Mouse (Mus musculus) v-Abl transformed pro-B cells (cell line): ENCODE results near the gene Fbxw7.

Experiments used
- in situ Hi-C, 2 experiments: fragments of 400-800 bp; cut with MboI; formaldehyde crosslinking; loops; one replicate each; pipeline ENCODE4 v1.15.1; 2025; ENCODE audit not compliant: unreplicated experiment in 2 of 2

The Fbxw7 gene

DNA sequence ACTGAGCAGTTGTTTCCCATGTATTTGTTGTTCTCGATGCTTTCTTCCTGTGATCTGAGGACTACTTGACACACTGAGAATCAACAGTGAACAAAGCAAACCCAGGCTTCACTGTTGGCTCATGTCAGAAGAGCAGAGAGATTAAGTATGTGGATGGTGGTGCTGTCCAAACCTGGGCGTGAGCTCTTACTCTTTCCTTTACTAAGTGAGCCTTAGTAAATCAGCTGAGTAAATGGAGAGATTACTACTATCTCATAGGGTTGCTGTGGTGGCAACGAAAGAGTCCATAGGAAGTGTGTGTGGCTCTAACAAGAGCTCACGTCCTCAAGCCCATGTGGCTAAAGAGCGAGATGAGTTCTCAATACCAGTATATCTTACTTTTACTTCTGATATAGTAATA is 121.9 kb downstream of the Fbxw7 start:
- in situ Hi-C loops = loop anchor here in 1 of 2 experiments (25.0 kb wide), 1 partner anchor 1175 kb away; no protein-coding TSS in a partner anchor

DNA sequence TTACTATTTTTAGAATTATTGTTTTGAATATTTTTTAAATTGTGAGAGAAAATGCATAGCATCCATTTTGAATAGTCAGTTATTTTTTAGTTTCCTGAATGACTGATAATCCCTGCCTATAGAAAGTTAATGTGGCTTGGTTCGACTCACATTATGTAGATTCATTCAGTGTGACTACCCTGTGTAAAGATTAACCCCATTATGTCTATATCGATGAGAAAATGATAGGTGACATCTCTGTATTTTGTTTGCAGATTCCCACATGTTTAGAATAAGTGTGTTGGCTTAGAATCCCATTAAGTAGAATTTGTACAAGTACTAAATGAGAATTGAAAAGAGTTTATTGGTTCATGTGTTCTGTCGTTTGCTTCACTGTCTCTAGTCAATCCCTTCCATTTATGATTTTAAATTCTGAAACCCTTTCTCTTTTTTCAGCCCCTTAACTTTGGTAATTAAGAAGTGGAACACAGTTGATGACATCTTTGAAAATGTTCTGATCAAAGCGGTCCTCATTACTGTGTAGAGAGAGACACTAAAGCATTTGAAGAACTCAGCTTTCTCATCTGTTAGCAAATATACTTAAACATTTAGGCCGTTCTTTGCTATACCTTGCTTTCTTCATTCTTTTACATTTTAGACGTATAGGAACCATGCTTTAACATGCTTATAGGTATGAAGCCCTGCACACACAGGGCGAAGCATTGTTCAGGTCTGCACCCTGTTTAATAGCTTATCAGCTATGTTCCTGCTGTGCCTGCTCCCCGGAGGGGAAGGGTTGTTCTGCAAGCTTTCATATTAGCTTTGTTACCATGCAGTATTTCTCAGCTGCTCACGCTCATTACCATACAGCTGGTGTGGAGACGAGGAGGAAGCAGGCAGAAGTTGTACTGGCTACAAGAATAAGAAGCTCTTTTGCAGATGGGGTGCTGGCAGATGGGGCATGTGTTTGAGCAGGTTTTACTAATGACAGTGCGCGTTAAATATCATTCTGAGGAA is 122.6 kb downstream of the Fbxw7 start:
- in situ Hi-C loops = loop anchor here in 1 of 2 experiments (25.0 kb wide), 1 partner anchor 1175 kb away; no protein-coding TSS in a partner anchor

DNA sequence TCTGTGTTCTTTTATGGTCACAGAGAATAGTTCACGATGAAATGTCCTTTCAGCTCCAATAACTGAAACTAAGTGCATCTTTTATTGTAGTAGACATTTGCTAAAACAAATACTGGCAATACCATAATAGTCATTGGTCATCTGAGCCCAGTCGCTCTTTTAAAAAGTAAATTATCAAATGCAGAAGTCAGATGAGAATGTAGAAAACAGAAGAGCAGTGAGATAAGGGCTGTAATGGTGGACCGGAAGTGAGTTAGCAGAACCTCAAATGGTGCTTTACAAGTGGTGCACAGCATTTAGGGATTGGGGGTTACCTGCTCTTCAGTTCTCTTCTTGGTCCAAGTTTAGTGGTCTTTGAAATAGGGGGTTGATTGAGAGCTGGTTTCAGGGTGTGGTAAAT is 129.9 kb downstream of the Fbxw7 start:
- in situ Hi-C loops = loop anchor here in 1 of 2 experiments (25.0 kb wide), 1 partner anchor 1167 kb away; no protein-coding TSS in a partner anchor

DNA sequence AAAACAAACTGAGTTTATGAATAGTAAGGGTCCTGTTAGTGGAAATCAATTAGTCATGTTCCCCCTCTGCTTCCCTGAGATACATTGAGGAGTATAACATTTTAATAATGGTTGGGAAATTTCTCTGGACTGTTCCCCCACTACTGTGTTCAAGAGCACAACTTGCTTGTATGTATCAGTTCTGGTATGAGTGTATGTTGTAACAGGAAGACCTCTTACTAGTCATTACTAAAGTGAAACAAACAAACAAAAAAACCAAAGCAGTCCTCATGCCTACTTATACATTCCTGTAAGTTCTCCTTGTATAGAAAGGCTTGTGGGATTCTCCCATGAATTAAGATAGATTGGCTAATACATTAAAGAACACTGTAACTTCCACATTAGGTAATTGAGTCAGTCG is 131.3 kb downstream of the Fbxw7 start:
- in situ Hi-C loops = loop anchor here in 1 of 2 experiments (25.0 kb wide), 1 partner anchor 1166 kb away; no protein-coding TSS in a partner anchor

DNA sequence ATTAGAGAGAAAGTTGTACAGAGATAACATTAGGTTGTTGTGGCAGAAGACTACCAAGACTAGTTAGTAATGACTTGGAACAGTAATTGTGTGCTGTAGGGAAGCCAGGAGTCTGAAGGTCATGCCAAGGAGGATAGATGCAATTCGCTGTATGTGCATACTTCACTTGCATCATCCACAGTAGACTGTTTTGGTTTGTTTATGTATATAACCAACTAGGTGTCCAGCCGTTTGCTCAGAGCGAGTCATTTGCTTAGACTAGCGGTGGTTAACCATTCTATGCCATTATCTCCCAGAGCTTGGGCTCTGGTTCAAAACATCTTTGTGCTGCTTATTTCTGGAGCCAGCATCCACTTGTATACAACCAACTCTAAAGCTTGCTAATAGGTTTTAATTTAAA is 134.3 kb downstream of the Fbxw7 start:
- in situ Hi-C loops = loop anchor here in 1 of 2 experiments (25.0 kb wide), 1 partner anchor 1163 kb away; no protein-coding TSS in a partner anchor

DNA sequence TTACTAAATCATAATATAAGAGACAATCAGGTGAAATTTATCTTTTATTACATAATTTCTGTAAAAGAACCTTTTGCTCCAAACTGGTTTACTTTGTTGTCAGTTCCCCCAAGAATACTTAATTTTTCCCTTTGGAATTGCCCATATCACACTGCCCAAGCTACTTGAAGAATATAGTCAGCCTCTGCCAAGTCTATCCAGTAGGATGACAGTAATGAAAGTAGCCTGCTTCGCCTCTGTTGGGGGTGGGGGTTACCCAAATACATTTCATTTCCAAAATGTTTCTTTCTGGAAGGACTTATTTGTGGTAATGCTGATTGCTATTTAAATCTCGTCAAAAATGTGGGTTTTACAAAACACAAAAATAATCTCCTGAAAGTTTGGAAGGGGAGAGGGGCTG is 136.6 kb downstream of the Fbxw7 start:
- in situ Hi-C loops = no loop called here

DNA sequence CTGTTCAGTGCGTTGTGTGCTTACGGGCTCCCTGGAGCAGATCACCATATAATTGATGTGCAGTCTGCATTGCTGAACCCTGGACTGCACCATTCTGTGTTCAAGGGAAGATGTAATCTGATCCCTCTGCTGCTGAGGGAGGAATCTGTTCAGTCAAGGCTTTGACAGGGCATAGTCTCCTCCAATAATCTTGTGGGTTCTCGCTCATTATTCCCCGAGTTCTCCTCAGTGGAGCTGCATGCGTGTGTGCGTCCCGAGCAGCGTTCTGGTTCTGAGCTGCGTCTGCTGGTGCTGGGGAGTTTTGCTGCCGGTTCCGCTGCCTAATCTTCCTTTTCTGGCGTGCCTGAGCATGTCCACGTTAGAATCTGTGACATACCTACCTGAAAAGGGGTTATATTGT is 137.1 kb downstream of the Fbxw7 start:
- in situ Hi-C loops = no loop called here

DNA sequence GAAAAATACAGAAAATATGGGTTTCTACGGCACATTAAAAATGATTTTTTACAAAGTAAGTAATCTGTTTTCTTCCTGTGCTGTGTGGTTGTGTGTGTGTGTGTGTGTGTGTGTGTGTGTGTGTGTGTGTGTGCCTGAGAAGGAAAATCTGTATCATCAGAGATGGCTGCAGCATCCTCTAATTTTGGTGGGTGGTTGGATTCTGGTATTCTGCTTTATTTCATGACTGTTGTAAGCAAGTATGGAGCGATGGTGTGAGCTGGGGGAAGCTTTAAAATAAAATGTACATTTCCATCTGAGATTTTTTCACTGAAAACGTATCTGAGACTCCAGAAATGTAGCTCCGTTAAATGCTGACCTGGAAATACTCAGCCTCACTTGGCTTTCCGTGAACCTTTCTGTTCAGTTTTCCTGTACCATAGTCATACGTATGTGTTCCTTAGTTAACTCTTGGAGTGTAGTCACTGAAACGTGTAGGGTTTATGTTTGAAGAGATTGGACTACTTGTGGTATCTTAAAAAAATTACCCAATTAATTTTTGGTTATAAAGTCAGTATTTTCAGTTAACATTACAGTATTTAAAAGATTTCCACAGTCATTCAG is 137.6 kb downstream of the Fbxw7 start:
- in situ Hi-C loops = no loop called here

DNA sequence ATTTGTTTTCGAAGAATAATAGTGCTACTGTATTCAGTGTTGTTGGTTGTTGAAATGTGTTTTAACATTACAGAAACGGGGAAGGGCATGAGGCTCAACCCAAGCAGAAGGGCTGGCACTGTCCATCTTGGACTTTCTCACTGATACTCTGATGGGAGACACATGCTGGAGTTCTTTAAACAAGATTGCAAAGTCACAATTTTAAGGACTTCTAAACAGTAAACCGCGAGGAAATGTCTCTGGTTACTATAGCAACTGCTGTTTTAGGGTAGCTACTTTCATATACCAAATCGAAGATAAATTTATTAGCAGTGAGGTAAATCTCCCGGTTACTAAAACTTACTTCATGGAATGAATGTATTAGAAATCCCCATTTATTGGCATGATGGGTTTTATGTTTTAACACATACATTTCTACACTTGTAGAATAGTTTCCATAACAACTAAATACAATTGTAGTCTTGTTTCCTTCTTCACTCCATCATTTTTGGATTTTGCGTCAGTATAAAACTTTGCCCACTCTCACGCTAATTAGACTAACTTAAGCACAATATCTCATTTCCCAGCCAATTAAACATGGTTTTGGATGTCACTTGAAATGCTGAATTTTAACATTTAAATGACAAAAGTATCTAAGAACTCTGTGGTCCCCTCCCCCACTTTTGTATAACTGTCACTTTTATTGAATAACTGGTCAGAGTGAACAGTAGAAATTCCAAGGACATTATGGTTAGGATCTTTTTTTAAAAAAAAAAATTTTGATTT is 140.1 kb downstream of the Fbxw7 start:
- in situ Hi-C loops = no loop called here

DNA sequence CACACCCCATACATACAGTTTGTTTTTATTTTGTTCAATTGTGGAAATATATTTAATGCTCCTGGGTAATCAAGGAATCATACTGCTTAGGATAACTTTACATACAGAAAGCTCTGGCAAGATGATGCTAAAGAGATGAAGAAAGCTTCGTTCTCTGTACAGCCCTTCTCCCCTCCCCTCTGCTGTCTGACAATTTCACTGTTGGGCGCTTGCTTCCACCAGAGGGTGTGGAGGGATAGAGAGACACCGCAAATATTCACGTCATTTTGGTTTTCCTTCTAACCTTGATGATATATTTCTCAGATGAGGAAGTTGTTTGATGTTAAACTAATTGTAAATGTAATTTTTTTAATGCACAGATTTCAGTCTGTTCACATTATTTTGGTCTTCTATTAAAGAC is 140.8 kb downstream of the Fbxw7 start:
- in situ Hi-C loops = no loop called here

DNA sequence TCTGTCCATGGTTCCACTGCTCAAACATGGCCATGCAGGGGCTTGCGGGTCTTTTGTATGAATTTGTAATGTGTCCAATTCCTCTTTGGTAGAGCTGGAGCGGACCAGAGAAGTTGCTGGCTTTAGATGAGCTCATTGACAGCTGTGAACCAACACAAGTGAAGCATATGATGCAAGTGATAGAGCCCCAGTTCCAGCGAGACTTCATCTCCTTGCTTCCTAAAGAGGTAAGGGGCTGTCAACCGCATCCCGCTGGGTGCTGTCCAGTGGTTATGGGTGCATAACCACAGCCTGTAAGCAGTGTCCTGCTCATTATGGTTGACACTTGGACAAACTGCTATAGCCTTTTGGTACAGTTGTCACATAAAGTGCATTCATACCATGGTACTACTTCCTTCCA is 150.1 kb downstream of the Fbxw7 start:
- in situ Hi-C loops = no loop called here

DNA sequence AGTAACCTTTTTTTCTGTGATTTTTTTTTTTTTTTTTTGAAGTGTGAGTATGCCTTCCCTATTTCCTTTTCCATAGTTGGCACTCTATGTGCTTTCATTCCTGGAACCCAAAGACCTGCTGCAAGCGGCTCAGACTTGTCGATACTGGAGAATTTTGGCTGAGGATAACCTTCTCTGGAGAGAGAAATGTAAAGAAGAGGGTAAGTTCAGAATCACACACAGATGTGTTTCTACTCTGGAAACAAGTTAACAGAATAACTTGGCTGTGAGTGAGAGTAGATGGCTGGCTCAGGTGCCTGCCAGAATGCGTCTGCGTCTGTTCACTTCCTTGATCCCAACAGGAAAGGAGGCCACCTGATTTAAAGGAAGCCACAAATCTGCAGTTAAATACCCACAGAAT is 152.3 kb downstream of the Fbxw7 start:
- in situ Hi-C loops = no loop called here

DNA sequence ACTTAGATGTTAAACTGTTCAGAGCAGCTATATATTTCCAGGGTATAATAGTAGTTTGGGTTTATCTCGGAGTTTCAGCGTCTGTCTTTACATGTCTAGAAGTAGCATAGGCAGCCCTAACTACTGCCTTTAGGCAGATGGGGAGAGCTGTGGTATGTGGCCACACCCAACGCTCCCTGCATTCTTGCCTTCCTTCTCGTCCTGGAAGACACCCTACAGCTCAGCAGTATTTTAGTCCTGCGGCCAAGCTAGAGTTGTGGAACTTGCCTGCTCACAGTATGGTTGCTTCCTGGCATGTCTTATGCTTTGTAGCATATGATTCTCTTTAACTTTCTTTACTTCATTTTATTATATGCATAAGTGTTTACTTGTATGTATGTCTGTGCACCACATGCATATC is 156.5 kb downstream of the Fbxw7 start:
- in situ Hi-C loops = no loop called here

DNA sequence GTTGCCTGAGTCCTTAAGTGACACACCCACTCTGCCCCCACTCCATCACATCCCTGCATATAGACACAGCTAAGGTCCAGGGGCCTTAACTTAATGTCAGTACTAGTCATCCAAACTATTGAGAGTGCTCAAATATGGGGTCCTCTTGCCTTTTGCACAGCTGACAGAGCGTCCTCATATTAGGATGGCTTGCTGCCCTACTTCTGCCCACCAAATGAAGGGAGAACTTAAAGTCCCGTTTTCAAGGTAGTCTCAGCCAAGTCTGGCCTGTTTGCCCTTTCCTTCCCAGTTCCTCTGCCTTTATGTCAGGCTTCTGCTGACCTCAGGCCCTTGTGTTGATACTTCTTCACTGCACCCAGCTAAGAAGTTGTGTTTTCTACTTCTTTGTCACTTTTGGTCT is 157.8 kb downstream of the Fbxw7 start:
- in situ Hi-C loops = no loop called here

DNA sequence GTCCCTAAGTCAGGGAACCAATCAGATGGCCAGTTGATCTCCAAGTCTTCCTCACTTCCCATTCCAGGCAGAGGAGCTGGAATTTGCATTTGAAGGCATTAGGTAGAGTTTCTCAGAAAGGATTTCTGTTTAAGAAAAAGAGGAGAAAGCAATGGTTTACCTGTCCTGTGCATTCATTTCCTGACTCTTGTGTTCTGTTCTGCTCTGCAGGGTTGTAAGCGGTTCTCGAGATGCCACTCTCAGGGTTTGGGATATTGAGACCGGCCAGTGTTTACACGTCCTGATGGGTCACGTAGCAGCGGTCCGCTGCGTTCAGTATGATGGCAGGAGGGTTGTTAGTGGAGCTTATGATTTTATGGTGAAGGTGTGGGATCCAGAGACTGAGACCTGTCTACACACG is 159.1 kb downstream of the Fbxw7 start:
- in situ Hi-C loops = no loop called here

DNA sequence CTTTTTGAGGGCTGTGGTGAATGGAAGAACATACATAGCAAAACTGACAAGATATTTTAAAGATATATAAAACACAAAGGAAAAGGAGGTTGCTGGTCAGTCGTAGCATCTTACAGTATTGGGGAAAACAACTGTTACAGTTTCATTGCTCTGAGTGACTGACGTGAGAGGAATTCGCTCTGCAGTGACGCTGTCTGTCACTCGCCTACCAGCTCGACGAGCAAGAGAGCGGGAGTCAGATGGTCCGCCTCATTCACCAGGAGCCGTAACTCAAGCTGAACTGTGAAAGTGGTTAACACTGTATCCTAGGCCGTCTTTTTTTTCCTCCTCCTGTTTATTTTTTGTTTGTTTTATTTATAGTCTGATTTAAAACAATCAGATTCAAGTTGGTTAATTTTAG is 163.6 kb downstream of the Fbxw7 start:
- in situ Hi-C loops = no loop called here

DNA sequence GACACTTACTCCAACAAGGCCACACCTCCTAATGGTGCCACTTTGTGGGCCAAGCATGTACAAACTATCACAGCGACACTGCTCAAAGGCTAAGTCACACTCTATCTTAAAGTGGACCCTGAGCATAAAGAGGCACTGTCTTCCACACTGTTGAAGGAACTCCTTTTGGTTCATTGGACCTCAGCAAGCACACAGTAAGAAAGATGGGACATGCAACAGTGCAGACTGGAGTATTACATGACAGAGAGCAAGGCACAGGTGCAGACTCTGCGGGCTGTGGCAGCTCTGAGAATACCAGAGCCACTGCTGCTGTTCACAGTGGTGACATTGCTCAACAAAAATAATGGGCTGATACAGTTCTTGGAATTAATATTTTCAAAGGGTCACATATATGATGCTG is 165.1 kb downstream of the Fbxw7 start:
- in situ Hi-C loops = no loop called here

DNA sequence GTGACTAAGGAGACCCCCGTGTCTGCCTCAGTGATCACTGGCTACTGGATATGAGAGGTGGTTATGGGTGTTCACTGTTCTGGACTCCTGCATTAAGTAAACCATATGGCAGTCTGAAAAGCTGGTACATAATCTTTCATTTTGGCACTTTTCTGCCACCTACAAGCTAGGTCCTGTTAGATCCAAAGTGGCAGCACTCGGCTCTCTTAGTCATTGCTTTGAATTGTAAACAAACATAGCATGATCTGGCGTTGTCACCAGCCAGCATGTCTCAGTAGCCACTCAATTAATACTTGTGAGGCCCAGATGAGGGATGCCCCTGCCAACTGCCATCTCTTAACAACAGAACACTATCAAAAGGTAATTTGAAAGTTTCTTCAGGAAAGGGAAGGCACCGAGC is 167.6 kb downstream of the Fbxw7 start:
- in situ Hi-C loops = no loop called here

DNA sequence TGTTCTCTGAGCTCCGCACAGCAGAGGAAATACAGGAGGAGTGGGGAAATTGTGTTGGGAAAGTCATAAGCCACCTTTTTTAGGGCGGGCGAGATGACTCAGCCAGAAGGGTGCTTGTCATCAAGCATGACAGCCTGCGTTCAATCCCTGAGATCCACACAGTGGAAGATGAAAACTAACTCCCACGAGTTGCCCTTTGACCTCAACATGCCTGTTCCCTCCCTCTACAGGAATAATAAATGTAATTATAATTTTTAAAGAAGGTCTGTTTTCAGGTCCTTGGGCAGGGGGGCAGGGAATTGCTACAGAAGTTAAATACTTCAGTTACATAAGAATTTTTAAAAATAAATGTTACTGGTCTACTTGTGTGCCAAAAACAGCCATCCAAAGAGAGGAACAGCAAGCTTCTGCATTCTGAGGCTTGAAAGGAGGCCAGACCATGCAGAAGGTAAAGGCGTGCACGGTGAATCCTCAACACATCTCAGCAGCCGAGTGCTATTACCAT is 170.1 kb downstream of the Fbxw7 start:
- in situ Hi-C loops = no loop called here

DNA sequence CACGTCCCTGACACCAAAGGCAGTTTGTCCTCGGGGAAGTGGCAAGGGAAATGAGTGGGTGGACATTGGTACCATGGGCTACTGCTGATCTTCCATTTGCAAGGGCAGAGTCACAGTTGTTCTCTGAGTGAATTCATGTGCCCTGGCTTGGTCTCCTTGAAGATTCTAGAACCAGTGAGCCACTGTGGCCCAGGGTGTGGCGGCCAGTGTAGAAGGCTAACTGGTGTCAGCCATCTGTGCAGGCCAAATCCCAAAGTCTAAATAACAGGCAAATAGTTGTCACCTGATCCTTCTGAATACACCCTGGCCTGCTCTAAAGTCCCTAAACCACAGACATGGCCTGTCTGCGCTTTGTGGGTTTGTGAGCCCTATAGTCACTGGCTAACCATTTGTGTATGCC is 173.8 kb downstream of the Fbxw7 start:
- in situ Hi-C loops = no loop called here

DNA sequence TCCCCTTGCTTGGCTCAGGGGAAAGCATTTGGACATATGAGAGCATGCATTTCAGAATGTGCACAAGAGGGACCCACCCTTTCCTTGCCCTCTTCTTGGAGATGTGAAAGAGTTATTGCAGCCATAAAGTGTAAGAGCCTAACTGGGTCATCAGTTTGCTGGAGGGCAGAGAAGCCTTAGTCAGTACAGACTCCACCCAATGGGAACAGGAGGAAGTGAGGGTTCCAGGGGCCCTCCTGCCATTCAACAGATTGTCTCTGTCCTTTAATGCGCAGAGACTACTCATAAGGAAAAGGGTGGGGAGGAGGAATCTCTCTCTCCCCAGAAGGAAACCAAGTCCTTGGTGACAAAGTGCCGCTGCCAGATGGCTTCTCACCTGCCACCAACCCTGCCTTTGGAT is 190.2 kb downstream of the Fbxw7 start:
- in situ Hi-C loops = no loop called here
